Comparison of ENCODE assay signal across 8 mouse cellular contexts in the genomic region with DNA sequence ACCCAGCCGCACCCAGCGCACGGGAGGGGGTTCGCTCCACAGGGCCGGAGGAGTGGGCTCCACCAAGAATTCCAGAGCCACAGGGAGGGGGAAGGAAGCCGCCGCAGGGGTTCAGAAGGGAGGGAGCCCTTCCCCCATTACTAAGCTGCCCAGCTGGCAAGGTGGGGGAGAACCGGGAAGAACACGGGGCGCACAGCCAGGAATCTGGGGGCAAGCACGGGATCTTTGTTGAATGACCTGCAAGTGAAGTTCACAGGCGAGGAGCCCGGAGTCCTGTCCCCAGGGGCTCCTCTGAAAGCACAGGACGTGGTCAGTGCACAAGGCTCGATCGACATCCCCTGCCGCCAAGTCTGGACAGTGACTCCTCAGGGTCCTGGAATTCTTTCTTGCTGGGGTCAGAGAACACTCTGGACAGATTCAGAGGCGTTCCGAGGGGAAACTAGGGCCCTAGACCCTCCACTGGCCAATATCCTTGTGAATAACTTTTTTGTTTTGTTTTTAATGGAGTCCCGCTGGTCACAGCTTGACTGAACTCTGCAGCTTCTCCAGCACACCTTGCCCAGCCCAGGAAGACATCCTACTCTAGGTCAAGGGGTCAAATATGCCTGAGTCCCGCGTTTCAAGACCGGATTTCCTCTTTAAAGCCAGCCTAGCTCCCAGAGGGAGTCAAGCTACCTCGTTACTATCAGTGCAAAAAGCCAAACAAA. TPM values are rescaled to one million over a fixed set of nuclear protein-coding genes. Genes with fewer than 3 reads are reported as not detected.
DNase-seq lines count a peak whose midpoint lies in the region; ATAC-seq and TF ChIP-seq lines count a peak whose summit lies in the region.

No protein-coding gene starts in this region.

- peak overlapping the region; percentile 69 for H3K4me2 ChIP-seq in lung, embryonic 14.5 days
- peak overlapping the region; percentile 61 for H3K4me2 ChIP-seq in stomach, embryonic 15.5 days

- ATAC-seq in lung, embryonic 14.5 days (ENCODE audit: insufficient read depth), result peak; percentile 62
- ATAC-seq in stomach, embryonic 15.5 days (ENCODE audit: insufficient read depth, low FRiP score, low read depth), result 0 out of 2 replicates have a peak, but pooled peaks have one; percentile 50

- WGBS in lung, embryonic 14.5 days, result 2% methylated on average over 24 of the region's 24 CpGs
- 6% methylated on average over 24 of the region's 24 CpGs for WGBS in stomach, embryonic 15.5 days

- peaks cover 9 to 22% of the 10 kb centered on the region in 2 experiments; a peak in 3 of 4 replicates for H3K4me1 ChIP-seq in ES-E14 (ENCODE audit: control insufficient read depth in 2 of 2, insufficient read depth in 2 of 2, low read length in 2 of 2, poor library complexity in 1 of 2)
- peaks cover 17% of the 10 kb centered on the region for H3K4me1 ChIP-seq in lung, embryonic 14.5 days (ENCODE audit: insufficient read depth)
- peaks cover 19% of the 10 kb centered on the region for H3K4me1 ChIP-seq in stomach, embryonic 15.5 days

- H3K9me3 ChIP-seq in ES-E14 (ENCODE audit: control insufficient read depth, insufficient read depth, low read depth, low read length), result no peaks in the 10 kb centered on the region
- no peaks in the 10 kb centered on the region for H3K9me3 ChIP-seq in lung, embryonic 14.5 days (ENCODE audit: low read depth, low read length)
- H3K9me3 ChIP-seq in stomach, embryonic 15.5 days, result no peaks in the 10 kb centered on the region

- H3K27me3 ChIP-seq in lung, embryonic 14.5 days (ENCODE audit: insufficient read depth, low read length), result no peaks in the 10 kb centered on the region
- H3K27me3 ChIP-seq in stomach, embryonic 15.5 days (replicated peaks), result no peaks in the 10 kb centered on the region

- in situ Hi-C loops in ES-E14 (cut with MboI; ENCODE audit: low sequenced_read_pairs in 2 of 2, unreplicated experiment in 2 of 2), result no loop called here

- no peak for TF ChIP-seq CTCF in lung, embryonic 14.5 days (IDR thresholded peaks at IDR 0.05; ENCODE audit: low read depth)

- H3K9ac ChIP-seq in ES-E14 (ENCODE audit: insufficient read depth, low read depth, low read length, poor library complexity, severe bottlenecking), result peak overlapping the region; percentile 72
- H3K9ac ChIP-seq in lung, embryonic 14.5 days, result peak overlapping the region; percentile 52
- no peak overlapping the region for H3K9ac ChIP-seq in stomach, embryonic 15.5 days

- DNase-seq in ES-E14 (ENCODE audit: low read depth, low spot score), result peak; percentile 48
- peak; percentile 66 for DNase-seq in embryo, embryonic 11 days
- peak; percentile 48 for DNase-seq in heart, adult 8-10 months (ENCODE audit: low spot score)
- DNase-seq in kidney, adult 11 months, result peak; percentile 35
- DNase-seq in lung, embryonic 14.5 days, result peak; percentile 62
- no peak for DNase-seq in T-cell, adult 2 months (ENCODE audit: low spot score)
- DNase-seq in layer of hippocampus, postnatal 25 days (ENCODE audit: extremely low spot score in 1 of 2, low spot score in 1 of 2), result no peak

- no peaks in the 10 kb centered on the region for H3K36me3 ChIP-seq in ES-E14 (ENCODE audit: control insufficient read depth, insufficient read depth, low read length, poor library complexity, severe bottlenecking)
- H3K36me3 ChIP-seq in lung, embryonic 14.5 days (ENCODE audit: insufficient read depth), result no peaks in the 10 kb centered on the region
- H3K36me3 ChIP-seq in stomach, embryonic 15.5 days, result no peaks in the 10 kb centered on the region

- peak overlapping the region; percentile 28 to 39; a peak in 3 of 4 replicates for H3K4me3 ChIP-seq in ES-E14 (ENCODE audit: insufficient read depth in 1 of 2, low read depth in 1 of 2, low read length in 2 of 2, poor library complexity in 1 of 2, severe bottlenecking in 1 of 2)
- H3K4me3 ChIP-seq in lung, embryonic 14.5 days (ENCODE audit: low read depth, low read length), result peak overlapping the region; percentile 26
- peak overlapping the region; percentile 23 for H3K4me3 ChIP-seq in stomach, embryonic 15.5 days (replicated peaks)

- H3K27ac ChIP-seq in ES-E14 (ENCODE audit: insufficient read depth, low read depth, low read length, poor library complexity, severe bottlenecking), result peak overlapping the region; percentile 99
- peak overlapping the region; percentile 64 for H3K27ac ChIP-seq in lung, embryonic 14.5 days (ENCODE audit: low read depth)
- H3K27ac ChIP-seq in stomach, embryonic 15.5 days, result 0 out of 2 replicates have a peak overlapping the region, but pooled peaks have one; percentile 17

TF ChIP-seq in ES-E14, 5 proteins besides CTCF, POLR2A, EP300 and RAD21:
- TF ChIP-seq CHD2 (IDR thresholded peaks at IDR 0.05; ENCODE audit: low read depth, low read length) (no peak), MAFK (IDR thresholded peaks at IDR 0.05; ENCODE audit: insufficient read depth, low read depth, low read length) (no peak), ZC3H11A (IDR thresholded peaks at IDR 0.05; ENCODE audit: borderline replicate concordance, low read depth, low read length) (no peak), ZNF384 (IDR thresholded peaks at IDR 0.05; ENCODE audit: low read depth, low read length) (no peak), HCFC1 (IDR thresholded peaks at IDR 0.05; ENCODE audit: borderline replicate concordance, insufficient read depth, low read length) (no peak)

RNA-seq across cellular contexts. Expression of a gene that starts 15.5 kb away (rescaled TPM):
- 21.4 and 23.2 TPM in 2 replicates for total RNA-seq in ES-E14 (2012; rRNA removed)
- total RNA-seq in heart, adult 8-10 months (2022), result 1 to 10 TPM; 3.2 to 5.2 (median 3.6) TPM
- 16.3 and 18.1 TPM in 2 replicates for polyA plus RNA-seq in lung, embryonic 14.5 days (2014; fragmentation: Nextera tagmentation; extraction: Ambion mirVana)
- 9.3 and 9.6 TPM in 2 replicates for polyA plus RNA-seq in stomach, embryonic 15.5 days (2015; fragmentation: Nextera tagmentation; extraction: Ambion mirVana)
- total RNA-seq in layer of hippocampus, postnatal 25 days (2021), result 10 to 100 TPM; 26.8 to 28.9 TPM

Comparison
In these comparisons a context has a peak if more than half of its experiments do, and no peak if none do; other contexts are left out.
1. DNase-seq: peak in ES-E14 (single experiment), embryo, embryonic 11 days (single experiment), heart, adult 8-10 months (single experiment), kidney, adult 11 months (single experiment) and lung, embryonic 14.5 days (single experiment); none in T-cell, adult 2 months (single experiment) and layer of hippocampus, postnatal 25 days (0 of 2).
2. H3K27ac ChIP-seq: peak in every context shown above with its lines; median percentile 99 in ES-E14; 64 in lung, embryonic 14.5 days; 17 in stomach, embryonic 15.5 days.
3. Peak in every context shown above with its lines, with median percentiles within 50 percentile points of each other: H3K4me3 ChIP-seq.